Mouse (Mus musculus) brain, embryonic 18.5 days (tissue): ENCODE data around the gene Tulp3.
A peak's percentile ranks its signal among the peaks of the same experiment; 100 is the strongest.
"Not testable (repeated sequence)": the region's sequence is repeated elsewhere in the genome, so short reads cannot be mapped to it uniquely, and the experiment has no call there.

Experiments used
- DNase-seq: peaks from one replicate; pipeline ENCODE4 v3.0.0-alpha.2; 2012; ENCODE audit warnings: low read depth, low spot score

The Tulp3 gene

GRCm38 (mm10) chr6:128358999-128359398, 3.3 kb upstream of the Tulp3 start:
- DNase-seq, result no peak

- DNase-seq, result no peak
Measured at GRCm38 (mm10) chr6:128355201-128355681, 410 bp downstream of the Tulp3 start.

- DNase-seq, result no peak
Measured at GRCm38 (mm10) chr6:128354140-128354539, 1.5 kb downstream of the Tulp3 start.

GRCm38 (mm10) chr6:128349711-128350110, 5.9 kb downstream of the Tulp3 start:
- DNase-seq, result no peak

- no peak for DNase-seq
Measured at GRCm38 (mm10) chr6:128346782-128347181, 8.9 kb downstream of the Tulp3 start.

- no peak for DNase-seq
Measured at GRCm38 (mm10) chr6:128345623-128346022, 10.0 kb downstream of the Tulp3 start.

- no peak for DNase-seq
Measured at GRCm38 (mm10) chr6:128341956-128342723, 13.5 kb downstream of the Tulp3 start.

- no peak for DNase-seq
Measured at GRCm38 (mm10) chr6:128338876-128339275, 16.8 kb downstream of the Tulp3 start.

GRCm38 (mm10) chr6:128337467-128337866, 18.2 kb downstream of the Tulp3 start:
- no peak for DNase-seq

GRCm38 (mm10) chr6:128334397-128335124, 21.1 kb downstream of the Tulp3 start:
- DNase-seq, result peak; percentile 57

- DNase-seq, result peak; percentile 37
Measured at GRCm38 (mm10) chr6:128318317-128318716, 37.3 kb downstream of the Tulp3 start.

GRCm38 (mm10) chr6:128315597-128315996, 40.1 kb downstream of the Tulp3 start:
- no peak for DNase-seq

- DNase-seq, result no peak
Measured at GRCm38 (mm10) chr6:128314796-128315195, 40.9 kb downstream of the Tulp3 start.

GRCm38 (mm10) chr6:128308311-128308710, 47.3 kb downstream of the Tulp3 start:
- no peak for DNase-seq

- no peak for DNase-seq
Measured at GRCm38 (mm10) chr6:128304801-128305200, 50.9 kb downstream of the Tulp3 start.

- DNase-seq, result not testable (repeated sequence)
Measured at GRCm38 (mm10) chr6:128302640-128303039, 53.0 kb downstream of the Tulp3 start.

- DNase-seq, result no peak
Measured at GRCm38 (mm10) chr6:128301891-128302290, 53.8 kb downstream of the Tulp3 start.

GRCm38 (mm10) chr6:128301458-128301857, 54.2 kb downstream of the Tulp3 start:
- no peak for DNase-seq

- no peak for DNase-seq
Measured at GRCm38 (mm10) chr6:128300134-128301001, 55.3 kb downstream of the Tulp3 start, which contains the start of gene Tead4. Gene Tead4, minus strand, starts transcription at chr6:128300823.

- no peak for DNase-seq
Measured at GRCm38 (mm10) chr6:128299292-128300133, 56.1 kb downstream of the Tulp3 start.

- DNase-seq, result no peak
Measured at GRCm38 (mm10) chr6:128298246-128298645, 57.4 kb downstream of the Tulp3 start.
